Mouse (Mus musculus): ENCODE data around the gene Fam234a.
"Not testable (repeated sequence)": the region's sequence is repeated elsewhere in the genome, so short reads cannot be mapped to it uniquely, and the experiment has no call there.

The Fam234a gene

DNA sequence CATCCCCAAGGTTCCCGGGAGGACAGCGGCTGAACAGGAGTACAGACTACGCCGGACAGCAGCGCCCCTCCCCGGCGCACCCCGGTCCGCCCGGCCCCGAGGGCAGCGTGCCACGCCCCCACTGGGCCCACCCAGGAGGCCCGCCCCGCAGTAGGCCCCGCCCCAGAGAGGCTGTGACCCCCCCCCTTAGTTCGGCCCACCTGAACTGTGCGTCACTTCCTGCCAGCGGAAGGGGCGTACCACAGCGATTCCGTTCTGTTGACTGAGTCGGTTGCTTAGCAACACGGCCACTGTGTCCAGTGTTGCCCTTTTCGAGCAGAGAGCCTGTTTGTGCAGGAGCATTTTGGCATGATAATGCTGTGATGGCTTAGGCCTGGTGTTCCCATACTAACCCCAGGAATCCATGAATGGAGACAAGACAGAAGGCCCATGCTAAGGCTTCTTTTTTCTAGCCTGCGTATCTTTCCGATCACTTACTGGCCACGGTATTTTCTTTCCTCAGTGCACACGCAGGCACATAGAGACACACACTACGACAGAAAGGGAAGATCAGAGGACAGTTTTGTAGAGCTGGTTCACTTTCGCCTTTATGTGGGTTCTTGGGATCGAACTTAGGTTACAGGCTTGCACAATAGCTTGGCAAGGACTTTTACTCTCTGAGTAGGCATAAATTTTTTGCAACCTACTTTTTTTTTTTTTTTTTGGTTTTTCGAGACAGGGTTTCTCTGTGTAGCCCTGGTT, at the start of gene Fam234a:
Fam234a (minus strand) TSS at position 142 of the 741 bp plus-strand sequence.
- DNase-seq (ENCODE audit: low read depth, low spot score): peak; percentile 95

DNA sequence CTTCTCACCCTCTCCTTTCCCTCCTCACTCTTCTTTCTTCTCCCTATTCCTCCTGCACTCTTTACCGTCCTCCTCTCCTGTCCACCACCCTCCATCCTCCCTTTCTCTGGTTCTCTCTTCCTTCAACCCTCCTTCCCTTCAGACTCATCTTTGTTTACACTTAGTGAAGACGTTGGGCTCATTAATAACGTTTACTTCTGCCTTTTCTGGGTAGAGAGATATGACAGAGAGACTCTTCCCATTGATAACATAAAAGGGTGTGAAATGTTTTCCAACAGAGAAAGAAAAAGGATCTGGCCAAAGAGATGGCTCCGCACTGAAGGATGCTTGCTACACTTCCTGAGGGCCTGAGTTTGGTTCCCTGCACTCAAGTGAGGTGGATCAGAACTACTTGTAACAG, 45.4 kb upstream of the Fam234a start:
- DNase-seq (ENCODE audit: low read depth, low spot score): no peak

DNA sequence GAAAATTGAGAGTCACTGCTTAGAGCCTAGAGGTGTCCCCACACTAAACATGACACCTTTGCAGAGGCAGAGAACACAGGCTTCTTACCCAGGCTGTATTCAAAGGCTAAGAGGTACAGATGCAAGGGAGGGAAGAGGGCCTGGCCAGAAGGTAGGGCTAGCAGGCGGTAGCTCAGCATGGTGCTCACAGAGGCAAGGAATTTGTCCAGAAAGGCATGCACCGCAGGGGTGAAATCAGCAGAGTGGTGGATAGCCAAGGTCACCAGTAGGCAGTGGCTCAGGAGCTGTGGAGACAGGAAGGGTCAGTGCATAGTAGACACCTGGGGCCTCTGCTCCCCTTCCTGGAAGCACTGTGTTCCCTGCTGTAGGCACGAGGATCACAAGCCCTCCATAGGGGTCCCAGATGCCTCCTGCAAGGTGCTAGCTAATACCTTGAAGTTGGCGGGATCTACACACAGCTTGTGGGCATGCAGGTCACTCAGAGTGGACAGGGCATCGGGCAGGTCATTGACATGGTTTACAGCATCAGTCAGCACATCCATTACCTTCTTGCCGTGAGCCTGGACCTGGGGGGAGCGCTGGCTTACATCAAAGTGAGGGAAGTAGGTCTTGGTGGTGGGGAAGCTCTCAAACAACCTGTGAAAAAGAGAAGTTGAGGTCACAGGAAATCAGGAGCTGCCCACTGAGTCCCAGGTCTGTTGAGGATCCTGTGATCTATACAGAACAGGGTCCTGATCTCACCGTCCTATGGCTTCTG, 42.3 kb upstream of the Fam234a start:
- no peak for DNase-seq (ENCODE audit: low read depth, low spot score)

DNA sequence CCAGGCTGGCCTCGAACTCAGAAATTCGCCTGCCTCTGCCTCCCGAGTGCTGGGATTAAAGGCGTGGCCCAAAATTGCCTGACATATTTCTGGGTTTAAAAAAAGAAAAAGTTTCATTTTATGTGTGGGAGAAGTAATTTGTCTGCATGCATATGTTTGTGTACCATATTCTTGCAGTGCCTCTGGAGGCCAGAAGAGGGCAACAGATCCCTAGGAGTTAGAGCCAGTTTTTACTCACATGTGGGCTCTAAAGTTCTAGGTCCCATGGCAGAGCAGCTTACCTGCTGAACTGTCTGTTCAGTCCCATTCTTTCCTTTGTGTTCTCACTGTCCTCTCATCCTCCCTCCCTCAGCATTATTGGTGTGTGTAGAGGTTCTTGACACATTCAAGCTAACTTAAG, 32.7 kb upstream of the Fam234a start:
- DNase-seq (ENCODE audit: low read depth, low spot score): peak; percentile 56

DNA sequence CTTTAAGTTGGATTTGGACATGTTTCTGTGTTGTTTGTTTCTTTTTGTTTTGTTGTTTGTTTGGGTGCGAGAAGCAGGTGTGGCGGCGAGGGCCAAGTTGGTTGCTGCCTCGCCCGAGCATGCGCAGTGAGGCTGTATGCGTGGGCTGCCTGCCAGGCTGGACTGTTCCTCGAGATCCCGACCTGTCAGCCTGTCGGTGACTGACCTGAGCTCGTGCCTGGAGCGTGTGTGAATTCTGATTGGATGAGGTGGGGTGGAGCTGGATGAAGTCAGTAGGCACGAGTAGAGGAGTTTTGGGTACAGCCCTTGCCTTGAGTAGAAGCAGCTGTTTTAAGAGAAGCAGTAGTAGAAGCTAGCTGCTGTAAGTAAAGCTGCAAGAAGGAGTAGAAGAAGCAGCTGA, 31.9 kb upstream of the Fam234a start:
- DNase-seq (ENCODE audit: low read depth, low spot score): no peak

DNA sequence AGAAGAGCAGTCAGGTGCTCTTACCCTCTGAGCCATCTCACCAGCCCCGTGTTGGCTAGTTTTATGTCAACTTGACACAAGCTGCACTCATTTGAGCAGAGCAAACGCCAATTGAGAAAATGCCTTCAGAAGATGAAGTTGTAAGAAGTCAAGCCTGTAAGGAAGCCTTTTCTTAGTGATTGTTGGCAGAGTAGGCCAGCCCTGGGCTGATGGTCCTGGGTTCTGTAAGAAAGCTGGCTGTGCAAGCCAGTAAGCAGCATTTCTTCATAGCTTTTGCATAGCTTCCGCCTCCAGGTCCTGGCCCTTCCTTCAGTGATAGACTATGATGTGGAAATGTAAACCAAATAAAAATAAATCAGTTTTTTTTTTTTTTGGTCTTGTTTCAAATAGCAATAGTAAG, 28.5 kb upstream of the Fam234a start:
- DNase-seq (ENCODE audit: low read depth, low spot score): no peak

DNA sequence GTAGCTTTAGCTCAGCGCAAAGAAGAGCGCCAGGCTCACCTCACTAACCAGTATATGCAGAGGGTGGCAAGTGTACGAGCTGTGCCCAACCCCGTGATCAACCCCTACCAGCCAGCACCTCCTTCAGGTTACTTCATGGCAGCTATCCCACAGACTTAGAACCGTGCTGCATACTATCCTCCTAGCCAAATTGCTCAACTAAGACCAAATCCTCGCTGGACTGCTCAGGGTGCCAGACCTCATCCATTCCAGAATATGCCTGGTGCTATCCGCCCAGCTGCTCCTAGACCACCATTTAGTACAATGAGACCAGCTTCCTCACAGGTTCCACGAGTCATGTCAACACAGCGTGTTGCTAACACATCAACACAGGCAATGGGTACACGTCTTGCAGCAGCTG, 25.5 kb upstream of the Fam234a start:
- not testable (repeated sequence) for DNase-seq (ENCODE audit: low read depth, low spot score)

DNA sequence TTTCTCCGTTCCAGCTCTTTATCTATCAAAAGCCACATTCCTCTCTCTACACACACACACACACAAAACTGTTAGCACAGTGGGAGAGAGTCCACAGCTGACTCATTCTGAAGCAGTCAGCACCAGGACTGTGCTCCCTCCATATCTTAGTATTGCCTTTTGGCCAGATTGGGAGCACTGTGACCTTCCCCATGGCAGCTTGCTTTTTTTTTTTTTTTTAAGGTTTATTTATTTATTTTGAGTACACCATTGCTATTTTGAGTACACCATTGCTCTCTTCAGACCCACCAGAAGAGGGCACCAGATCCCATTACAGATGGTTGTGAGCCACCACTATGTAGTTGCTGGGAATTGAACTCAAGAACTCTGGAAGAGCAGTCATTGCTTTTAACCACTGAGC, 24.8 kb upstream of the Fam234a start:
- DNase-seq (ENCODE audit: low read depth, low spot score): peak; percentile 32

DNA sequence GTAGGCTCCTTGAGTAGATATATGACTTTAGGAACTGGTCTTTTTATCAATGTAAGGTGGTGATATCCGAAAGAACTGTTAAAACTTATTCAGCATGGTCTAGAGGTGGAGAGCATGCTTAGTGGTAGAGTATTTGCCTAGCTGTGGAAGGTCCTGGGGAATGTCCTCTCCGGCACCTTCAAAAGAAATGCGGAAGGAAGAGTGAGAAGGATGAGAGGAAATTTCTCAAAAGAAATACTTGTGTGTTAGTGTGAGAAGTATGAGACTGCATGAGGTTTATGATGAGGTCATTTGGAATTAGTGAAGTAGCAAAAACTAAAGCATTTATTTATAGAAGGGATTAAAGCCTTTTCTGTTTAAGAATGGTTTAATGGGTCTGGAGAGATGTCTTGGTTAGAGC, 18.3 kb upstream of the Fam234a start:
- no peak for DNase-seq (ENCODE audit: low read depth, low spot score)

DNA sequence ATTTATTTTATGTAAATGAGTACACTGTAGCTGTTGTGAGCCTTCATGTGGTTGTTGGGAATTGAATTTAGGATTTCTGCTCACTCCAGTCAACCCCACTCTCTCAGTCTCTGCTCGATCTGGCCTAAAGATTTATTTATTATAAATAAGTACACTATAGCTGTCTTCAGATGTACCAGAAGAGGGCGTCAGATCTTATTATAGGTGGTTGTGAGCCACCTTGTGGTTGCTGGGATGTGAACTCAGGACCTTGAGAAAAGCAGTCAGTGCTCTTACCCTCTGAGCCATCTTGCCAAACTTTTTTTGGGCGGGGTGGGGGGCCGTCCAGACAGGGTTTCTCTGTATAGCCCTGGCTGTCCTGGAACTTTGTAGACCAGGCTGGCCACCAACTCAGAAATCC, 17.8 kb upstream of the Fam234a start:
- DNase-seq (ENCODE audit: low read depth, low spot score): peak; percentile 47

DNA sequence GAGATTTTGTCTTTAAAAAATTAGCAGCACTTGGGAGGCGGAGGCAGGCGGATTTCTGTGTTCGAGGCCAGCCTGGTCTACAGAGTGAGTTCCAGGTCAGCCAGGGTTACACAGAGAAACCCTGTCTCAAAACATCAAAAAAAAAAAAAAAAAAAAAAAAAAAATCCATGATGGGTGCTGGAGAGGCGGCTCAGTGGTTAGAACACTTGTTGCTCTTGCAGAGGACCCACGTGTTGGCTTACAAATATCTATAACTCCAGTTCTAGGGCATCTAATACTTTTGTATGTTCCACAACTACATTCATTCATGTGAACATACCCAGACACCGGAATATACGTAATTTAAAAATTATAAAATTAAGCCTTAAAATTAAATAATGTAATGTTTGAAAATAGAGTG, 11.3 kb upstream of the Fam234a start:
- no peak for DNase-seq (ENCODE audit: low read depth, low spot score)

DNA sequence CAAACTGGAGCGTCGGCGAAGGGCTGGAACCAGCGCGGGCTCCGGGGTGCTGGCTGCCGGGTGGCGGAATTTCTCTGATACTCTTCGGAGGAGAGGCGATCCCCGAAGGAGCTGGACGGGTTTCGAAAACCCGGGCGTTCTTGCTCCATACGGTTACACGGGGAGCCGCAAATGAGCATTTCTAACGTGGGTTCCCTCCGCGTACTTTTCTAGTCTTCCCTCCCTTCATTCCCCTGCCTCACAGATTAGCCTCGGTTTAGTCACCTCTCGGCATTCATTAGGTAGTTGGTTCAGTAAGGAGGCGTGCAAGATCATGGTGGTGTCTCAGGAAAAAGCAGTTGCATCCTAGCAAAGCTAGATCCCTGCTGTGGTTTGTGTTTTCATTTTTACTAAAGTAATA, 9.4 kb upstream of the Fam234a start:
- no peak for DNase-seq (ENCODE audit: low read depth, low spot score)

DNA sequence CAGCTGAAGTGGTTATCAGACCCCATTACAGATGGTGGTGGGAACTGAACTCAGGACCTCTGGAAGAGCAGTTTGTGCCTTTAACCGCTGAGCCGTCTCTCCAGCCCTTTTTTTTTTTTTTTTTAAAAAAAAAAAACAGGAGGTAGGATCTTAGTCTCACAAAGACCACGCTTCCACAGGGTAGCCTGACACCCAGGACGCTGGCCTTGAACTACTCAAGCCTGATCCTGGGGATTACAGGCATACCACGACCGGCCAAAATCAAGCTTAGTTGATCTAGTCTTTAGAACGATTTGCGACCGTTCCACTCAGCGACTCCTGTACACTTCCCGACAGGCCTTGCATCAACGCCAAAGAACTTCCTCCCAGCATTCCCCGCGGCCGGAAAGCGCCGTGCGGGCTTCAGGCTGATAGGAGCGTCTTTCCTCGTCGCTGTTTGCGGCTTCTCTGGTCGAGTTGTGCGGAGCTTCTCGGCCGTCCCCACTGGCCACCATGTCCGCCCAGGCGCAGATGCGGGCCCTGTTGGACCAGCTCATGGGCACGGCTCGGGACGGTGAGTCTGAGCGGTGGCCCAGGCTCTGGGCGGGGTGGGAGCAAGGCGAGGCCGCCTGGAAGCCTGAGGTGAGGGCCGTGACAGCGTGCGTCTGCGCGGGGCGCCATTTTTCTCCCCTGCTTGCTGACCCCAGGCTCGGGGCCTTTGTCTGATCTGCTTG, 8.7 kb upstream of the Fam234a start, which contains the start of gene Luc7l:
Luc7l (plus strand) TSS at position 358 of the 713 bp plus-strand sequence.
- DNase-seq (ENCODE audit: low read depth, low spot score): peak; percentile 92

DNA sequence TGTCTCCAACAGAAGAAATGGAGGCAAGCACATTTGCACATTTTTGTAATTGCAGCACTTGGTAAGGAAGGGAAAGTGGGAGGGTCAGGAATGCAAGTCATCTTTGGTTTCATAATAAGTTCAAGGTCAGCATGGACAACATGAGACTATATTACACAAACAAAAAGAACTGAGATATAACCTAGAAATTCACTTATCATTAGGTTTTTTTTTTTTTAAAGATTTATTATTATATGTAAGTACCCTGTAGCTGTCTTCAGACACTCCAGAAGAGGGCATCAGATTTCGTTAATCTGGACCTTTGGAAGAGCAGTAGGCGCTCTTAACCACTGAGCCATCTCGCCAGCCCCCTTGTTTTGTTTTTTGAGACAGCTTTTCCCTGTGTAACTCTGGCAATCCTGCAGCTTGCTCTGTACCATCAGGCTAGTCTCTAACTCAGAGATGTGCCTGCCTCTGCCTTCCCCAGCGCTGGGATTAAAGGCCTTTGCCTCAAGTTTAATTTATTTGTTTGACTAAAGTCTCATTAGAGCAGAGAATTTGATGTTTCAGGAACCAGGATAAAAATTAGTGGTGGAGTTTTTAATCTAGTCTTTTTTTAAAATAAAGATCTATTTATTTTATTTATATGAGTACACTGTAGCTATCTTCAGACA, 8.0 kb upstream of the Fam234a start:
- no peak for DNase-seq (ENCODE audit: low read depth, low spot score)

DNA sequence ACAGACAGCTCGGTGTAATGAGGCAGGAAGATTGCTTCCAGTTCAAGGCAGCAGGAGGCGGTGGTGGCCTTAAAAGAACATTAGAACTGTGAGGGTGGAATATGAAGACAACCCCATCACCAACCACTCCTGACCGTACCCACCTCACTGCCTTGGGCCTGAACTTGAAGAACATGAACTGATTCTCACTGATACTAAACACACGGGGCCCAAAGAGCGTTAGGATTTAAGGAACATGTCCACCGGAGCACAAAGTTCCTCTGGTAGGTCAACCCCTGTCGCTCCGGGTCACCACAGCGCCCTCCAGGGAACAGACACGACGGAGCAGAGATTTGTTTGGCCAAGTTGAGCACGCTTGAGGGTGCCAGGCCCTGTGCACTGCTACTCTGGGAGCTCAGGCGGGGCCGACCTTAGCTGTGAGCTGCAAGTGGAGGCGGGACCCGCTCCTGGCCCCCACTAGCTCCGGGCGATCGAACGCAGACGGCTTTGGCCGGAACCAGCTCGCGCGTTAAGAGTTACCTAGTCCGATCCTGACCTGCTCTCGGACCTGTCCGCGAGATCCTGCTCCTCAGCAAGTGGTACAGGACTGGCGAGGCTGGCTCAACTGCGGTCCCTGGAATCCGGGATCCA, 456 bp downstream of the Fam234a start:
- DNase-seq (ENCODE audit: low read depth, low spot score): peak; percentile 80

DNA sequence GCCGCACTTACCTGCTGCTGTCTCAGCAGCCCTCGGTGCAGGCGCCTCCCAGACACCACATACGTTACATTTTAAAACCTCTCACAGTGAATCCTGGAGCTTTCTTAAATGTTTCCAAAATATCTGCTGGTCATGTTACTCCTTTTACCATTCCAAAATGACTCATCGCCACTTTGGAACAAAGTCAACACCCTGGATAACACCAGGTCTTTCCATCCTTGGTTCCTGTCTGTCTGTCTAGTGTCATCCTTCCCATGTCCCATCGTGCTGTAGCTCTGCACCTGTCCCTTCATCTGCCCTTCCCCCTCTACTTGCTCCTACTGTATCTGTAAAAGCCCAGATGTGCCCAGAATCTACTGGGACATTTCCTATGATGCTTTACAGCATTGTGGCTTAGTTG, 3.1 kb downstream of the Fam234a start:
- no peak for DNase-seq (ENCODE audit: low read depth, low spot score)

DNA sequence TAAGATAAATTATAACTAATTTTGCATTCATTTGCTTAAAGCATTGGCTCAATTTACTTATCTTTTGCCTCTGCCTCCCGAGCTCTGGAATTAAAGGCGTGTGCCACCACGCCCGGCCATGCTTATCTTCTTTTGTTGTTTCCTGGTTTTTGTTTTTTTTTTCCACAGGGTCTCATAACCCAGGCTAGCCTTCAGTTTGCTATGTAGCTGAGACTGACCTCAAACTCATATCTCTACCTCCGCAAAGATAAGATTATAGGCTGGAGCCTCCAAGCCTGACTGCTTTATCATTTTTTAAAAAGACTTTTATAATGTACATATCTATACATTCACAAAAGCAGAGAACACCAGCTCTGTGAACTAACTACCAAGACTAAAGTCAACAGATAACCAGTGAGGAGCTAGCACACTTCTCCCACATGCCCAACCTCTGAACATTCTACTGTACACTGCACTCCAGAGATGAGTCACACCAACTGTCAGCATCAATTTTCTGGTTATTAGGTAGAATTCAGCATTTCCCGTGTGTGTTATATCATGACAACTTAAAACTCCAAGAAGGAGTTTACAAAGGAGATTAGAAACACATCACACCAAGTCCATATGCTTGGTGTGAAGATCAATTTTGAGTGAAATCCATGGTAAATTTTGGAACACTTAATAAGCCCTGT, 3.8 kb downstream of the Fam234a start:
- peak; percentile 40 for DNase-seq (ENCODE audit: low read depth, low spot score)

DNA sequence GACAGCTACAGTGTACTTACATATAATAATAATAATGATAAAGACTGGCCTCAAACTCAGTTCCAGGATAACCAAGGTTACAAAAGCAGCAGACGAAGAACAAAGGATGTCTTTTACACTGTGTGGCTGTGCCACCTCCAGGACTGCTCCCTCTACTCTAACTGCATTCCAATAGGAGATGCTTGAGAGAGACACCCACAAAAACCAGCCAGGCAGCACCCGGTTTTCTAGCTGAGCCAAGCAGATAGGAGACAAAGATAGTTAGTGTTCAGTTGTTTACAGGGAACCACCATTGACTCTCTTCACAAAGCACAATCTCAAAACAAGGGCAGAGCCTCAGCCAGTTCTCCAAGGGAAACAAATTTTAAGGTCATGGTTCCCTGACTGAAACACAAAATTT, 4.5 kb downstream of the Fam234a start:
- DNase-seq (ENCODE audit: low read depth, low spot score): no peak

DNA sequence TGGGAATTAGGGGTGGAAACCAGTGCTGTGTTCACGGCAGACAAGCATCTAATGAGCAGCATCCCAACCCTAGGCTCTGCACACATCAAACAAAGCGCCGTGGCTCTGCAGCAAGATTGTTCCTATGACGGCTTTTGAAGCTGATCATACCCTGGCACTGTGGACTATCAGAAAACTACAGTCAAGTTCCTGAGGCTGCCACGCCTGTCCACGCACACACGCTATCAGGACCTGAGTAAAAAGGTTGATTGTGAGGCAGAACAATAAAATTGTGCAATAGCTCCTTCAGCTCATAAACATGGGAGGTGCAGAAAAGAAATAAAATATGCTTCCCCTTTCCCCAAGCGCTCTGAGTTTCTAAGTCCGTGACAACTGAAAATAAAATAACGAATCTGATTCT, 6.4 kb downstream of the Fam234a start:
- DNase-seq (ENCODE audit: low read depth, low spot score): peak; percentile 21

DNA sequence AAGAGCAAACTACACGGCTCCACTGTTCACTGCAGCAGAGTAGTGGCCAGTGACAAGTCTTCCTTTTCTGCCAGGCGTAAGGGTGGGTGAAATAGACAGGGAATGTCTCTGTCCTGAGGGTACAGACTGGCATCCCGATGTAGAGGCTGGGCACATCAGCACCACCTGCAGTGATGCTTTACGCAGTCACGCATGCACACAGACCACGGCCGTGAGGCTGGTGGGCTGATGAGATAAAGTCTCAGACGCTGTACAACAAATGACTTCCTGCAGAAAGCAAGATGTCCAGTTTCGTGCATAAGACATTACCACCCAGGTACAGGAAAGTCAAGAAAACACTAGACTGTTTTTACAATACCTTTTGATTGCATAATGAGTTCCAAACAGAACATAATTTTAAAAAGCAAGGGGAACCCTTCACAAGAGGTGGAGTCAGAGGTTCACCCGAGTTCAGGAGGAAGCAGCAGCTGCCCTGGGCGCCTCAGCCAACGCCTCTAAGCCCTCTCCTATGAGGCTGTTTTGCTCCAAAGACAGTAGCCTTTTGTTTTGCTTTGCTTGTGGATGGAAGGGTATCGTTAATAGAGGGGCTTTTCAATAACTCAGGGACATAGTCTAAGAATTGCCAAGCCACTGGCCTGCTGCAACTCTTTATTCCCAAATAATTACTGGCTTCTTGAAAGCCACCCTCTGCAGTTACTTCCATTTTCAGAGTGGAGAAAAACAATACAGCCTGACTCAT, 8.8 kb downstream of the Fam234a start:
- DNase-seq (ENCODE audit: low read depth, low spot score): no peak

Measured in CD4-positive helper T cell, adult 2 months (primary cell).